Mouse (Mus musculus) adrenal gland, postnatal 25 days (tissue): Measurements from ENCODE around the gene Plekhd1. TPM values are rescaled to one million over a fixed set of nuclear protein-coding genes. Genes with fewer than 3 reads are reported as not detected.

Source experiments
- DNase-seq: peaks from one replicate; pipeline ENCODE4 v3.0.0; 2021; ENCODE audit warnings: mixed read lengths
- long read RNA-seq: library from polyadenylated mRNA; stranded (forward); transcript quantifications from one replicate; pipeline ENCODE4 v2.0.0, GENCODE M21; 2021
- total RNA-seq: library from RNA; stranded (reverse); gene quantifications from 2 replicates; pipeline ENCODE4 v1.2.3, GENCODE M21; 2021

Plekhd1 gene
- total RNA-seq, result not detected in 2 replicates
- long read RNA-seq, result 0 reads

GRCm38 (mm10) chr12:80692269-80692972, at the start of gene Plekhd1:
Plekhd1 (plus strand) TSS chr12:80692591.
- DNase-seq, result peak; percentile 18

- DNase-seq, result peak; percentile 59
Observed at GRCm38 (mm10) chr12:80642725-80643692, 49.4 kb upstream of the Plekhd1 start.

DNA sequence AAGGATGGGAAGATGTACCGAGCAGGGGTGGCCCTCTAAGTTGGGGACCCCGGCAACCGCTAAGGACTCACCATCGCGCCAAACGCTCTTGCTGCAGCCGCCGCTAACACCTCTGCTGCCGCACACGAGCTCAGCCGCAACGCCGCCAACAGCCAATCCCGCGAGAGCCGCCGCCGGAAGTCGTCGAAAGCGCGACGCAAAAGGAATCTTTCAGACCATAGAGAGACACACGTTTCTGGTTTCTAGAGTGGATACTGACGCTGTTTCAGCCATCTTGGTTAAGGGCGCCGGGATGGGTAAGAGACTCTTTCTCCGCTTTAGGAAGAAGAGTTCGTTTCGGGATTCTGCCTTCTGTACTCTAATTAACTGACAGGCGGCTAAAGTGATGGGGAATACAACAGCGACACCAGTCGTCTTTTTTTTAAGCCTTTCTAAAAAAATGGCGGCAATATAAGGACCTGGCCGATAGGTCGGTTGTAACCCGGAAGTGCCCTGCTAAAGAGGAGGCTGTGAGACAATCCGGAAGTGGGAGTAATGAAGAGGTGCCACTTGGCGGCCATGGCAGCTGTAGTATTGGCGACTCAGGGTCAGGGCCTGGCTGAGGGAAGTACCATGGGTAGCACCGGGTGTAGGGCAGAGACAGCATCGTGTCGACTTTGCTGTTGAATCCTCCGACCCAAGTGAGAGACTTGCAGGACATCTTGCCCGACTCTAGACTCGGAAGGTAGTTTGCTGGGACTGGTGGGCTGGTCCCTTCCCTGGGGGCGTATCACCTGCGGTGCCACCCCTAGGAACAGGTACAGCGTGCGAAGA, 48.5 kb upstream of the Plekhd1 start, which contains the start of the genes Slc39a9 and Erh:
Gene Slc39a9, plus strand, starts transcription at position 191 of the 813 bp plus-strand sequence.
Gene Erh, minus strand, starts transcription at position 649 of the 813 bp plus-strand sequence.
- DNase-seq, result peak; percentile 92

DNA sequence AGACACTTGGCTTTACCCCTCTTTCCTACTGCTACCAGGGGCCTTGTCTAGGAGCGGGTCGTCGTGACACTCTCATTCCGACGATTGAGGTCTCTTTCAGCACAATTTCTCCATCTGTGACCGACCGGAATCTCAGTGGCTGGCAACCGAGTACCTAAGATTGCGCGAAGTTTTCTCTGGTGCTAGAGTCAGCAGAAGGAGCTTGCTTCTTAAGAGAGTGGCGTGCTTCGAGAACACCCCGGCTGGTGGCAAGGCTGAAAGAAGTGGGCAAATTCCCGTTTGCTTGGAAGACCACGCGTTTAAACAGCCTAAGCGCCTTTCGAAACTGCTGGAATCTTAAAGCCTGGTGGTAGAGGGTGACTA, 47.9 kb upstream of the Plekhd1 start:
- DNase-seq, result no peak

DNA sequence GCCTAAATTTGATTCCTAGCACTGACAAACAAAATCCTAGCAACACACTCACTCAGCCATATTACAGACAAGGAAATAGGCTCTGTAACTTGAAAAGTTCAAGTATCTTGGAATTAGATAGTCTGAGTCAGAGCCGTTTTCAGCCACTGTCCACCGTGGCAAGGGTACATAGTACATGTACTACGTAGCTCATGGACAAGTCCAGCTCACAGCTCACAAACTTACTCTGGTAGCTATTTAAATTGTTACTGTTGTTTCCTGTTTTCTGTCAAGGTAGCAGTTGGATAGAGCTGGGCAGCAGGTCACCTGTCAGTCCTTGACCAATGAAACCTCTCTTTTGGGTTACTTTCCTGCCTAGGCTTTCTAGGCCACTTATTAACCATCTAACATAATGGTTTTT, 46.0 kb upstream of the Plekhd1 start:
- DNase-seq, result no peak

GRCm38 (mm10) chr12:80653951-80654658, 38.3 kb upstream of the Plekhd1 start:
- peak; percentile 5 for DNase-seq

- DNase-seq, result no peak
Observed at GRCm38 (mm10) chr12:80654659-80655025, 37.7 kb upstream of the Plekhd1 start.

DNA sequence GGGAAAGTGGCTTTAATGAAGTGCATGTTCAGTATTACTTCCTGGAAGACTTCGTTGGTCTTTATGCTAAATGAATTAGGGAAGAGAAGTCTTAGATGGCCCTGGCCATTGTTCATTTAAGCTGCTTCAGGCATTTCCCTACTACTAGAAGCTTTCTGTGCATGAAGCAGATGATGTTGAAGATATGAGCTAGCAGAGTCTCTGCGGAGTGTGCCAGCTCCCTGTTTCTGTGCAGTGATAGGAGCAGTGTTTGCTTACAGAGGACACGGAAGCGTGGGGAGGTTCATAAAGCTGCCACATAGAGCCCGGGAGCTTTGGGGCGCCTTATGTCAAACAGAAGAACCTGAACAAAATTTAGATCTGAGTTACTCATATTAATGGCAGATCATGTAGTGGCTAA, 33.7 kb upstream of the Plekhd1 start:
- DNase-seq, result no peak

GRCm38 (mm10) chr12:80662322-80662721, 30.1 kb upstream of the Plekhd1 start:
- DNase-seq, result no peak

- no peak for DNase-seq
Observed at GRCm38 (mm10) chr12:80663935-80664334, 28.5 kb upstream of the Plekhd1 start.

DNA sequence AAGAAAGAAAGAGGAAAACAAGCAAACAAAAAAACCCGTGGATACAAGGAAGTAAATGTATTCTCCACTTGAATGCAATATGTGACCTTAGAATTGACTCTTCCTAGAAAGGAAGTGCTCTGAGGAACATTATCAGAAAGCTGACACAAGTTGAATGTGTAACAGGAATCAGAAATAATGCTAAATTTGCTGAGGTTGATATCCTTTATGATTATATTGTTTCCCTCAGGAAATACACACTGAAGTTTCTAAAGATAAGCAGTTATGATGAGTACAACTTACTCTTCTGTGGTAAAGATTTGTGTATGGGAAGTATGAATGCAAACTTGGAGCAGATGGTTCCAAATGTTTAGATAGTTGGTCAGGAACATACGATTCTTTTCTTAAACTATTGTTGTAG, 24.0 kb upstream of the Plekhd1 start:
- DNase-seq, result no peak

DNA sequence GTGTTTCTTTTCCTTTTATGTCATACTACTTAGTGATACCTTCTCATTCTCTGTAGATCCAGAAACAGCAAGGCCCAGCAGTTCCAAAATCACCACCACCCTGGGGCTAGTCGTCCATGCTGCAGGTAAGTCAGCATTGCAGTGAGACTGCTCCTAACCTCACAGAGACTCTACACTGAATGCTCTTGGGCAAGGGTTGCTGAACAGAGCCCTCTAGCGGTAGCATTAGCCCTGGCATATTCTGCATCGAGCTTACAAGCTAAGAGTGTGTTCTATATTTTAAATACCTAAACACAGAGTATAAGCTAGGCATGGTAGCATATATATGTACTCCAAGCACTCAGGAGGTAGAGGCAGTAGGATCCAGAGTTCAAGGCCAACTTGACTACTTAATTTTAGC, 19.2 kb upstream of the Plekhd1 start:
- peak; percentile 31 for DNase-seq

GRCm38 (mm10) chr12:80681340-80681739, 11.1 kb upstream of the Plekhd1 start:
- DNase-seq, result no peak

GRCm38 (mm10) chr12:80683554-80683953, 8.8 kb upstream of the Plekhd1 start:
- DNase-seq, result no peak

DNA sequence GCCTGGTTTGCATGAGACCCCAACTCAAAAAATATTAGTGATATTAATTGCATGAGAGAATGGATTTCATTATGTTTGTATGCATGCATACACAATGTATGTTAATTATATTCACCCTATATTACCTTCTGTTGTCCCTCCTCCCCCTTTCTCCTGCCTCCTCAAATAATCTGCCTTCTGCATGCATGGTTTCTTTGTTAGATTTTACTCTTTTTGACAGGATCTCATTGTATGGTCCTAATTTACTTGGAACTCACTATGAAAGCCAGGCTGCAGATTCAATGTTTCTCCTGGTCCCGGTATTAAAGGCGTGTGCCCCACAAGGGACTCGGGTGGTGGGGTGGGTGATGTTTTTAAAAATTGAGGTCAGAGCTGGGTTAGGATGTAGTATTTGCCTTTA, 8.1 kb upstream of the Plekhd1 start:
- no peak for DNase-seq

GRCm38 (mm10) chr12:80687788-80688211, 4.6 kb upstream of the Plekhd1 start:
- peak; percentile 58 for DNase-seq

- DNase-seq, result no peak
Observed at GRCm38 (mm10) chr12:80689696-80690095, 2.7 kb upstream of the Plekhd1 start.

GRCm38 (mm10) chr12:80691671-80692091, 710 bp upstream of the Plekhd1 start:
- DNase-seq, result no peak

- no peak for DNase-seq
Observed at GRCm38 (mm10) chr12:80693700-80694099, 1.3 kb downstream of the Plekhd1 start.

GRCm38 (mm10) chr12:80695004-80695403, 2.6 kb downstream of the Plekhd1 start:
- DNase-seq, result no peak

GRCm38 (mm10) chr12:80698526-80699143, 6.2 kb downstream of the Plekhd1 start:
- DNase-seq, result no peak
